Mouse (Mus musculus) testis, adult 2 months (tissue): Measurements from ENCODE around the gene Grik2. TPM values are rescaled to one million over a fixed set of nuclear protein-coding genes. Genes with fewer than 3 reads are reported as not detected.

ENCODE experiments used
- H3K27ac ChIP-seq: fragments of 200-500 bp; 2 replicates; pipeline ENCODE4 v1.5.1; 2012; ENCODE audit warnings: low read depth, low read length; ENCODE audit not compliant: control insufficient read depth, insufficient read depth
- H3K27me3 ChIP-seq: fragments of 200-500 bp; 2 replicates; pipeline ENCODE4 v1.6.1; 2012; ENCODE audit warnings: mild to moderate bottlenecking, low read length, moderate library complexity; ENCODE audit not compliant: control insufficient read depth, insufficient read depth
- H3K36me3 ChIP-seq: fragments of 200-500 bp; 2 replicates; pipeline ENCODE4 v1.6.1; 2012; ENCODE audit warnings: mild to moderate bottlenecking, low read length; ENCODE audit not compliant: control insufficient read depth, insufficient read depth
- H3K4me1 ChIP-seq: fragments of 200-500 bp; 2 replicates; pipeline ENCODE4 v1.6.1; 2012; ENCODE audit warnings: low read length; ENCODE audit not compliant: control insufficient read depth, insufficient read depth
- H3K4me3 ChIP-seq: fragments of 200-500 bp; 2 replicates; pipeline ENCODE4 v1.5.1; 2012; ENCODE audit warnings: low read depth, mild to moderate bottlenecking, low read length, moderate library complexity, mixed read lengths; ENCODE audit not compliant: control insufficient read depth
- CTCF ChIP-seq: fragments of 200-500 bp; IDR thresholded peaks from 2 replicates; pipeline ENCODE4 v1.5.1; 2012; ENCODE audit warnings: low read depth, mild to moderate bottlenecking, inconsistent platforms, low read length, moderate library complexity; ENCODE audit not compliant: control insufficient read depth, insufficient read depth, insufficient replicate concordance
- POLR2A ChIP-seq: fragments of 200-500 bp; IDR thresholded peaks from 2 replicates; pipeline ENCODE4 v1.6.1; 2012; ENCODE audit warnings: low read depth, mild to moderate bottlenecking, inconsistent platforms, low read length, moderate library complexity; ENCODE audit not compliant: control insufficient read depth
- polyA plus RNA-seq: library from polyadenylated mRNA; depleted of rRNA; stranded (reverse); fragments of >200 nt; gene quantifications from 2 replicates; pipeline ENCODE4 v1.2.3, GENCODE M21; 2012

Grik2 gene
- polyA plus RNA-seq, 1 experiment: 5.9 TPM

DNA sequence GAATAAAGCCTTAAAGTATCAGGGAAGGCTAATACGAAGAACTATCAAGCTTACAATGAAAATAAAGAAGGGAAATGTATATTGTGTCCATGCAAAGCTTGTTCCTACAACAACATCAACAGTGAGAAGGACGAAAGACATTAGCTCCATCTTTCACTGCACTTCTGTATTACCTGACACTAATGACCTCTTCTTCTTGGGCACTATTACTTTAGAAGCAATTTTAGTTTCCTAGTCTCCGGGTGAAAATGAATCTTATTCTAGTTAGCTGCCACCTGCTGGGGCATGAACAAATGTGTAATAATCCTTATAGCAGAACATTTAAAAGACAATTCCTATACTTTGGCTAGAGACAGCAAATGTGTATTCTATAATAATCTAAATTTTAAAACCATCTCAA lies 1.9 kb downstream of the Grik2 start:
- Histone ChIP-seq H3K36me3 (no peaks in the 10 kb centered on the region), H3K4me1 (peaks cover 9% of the 10 kb centered on the region), H3K4me3 (no peak overlapping the region), H3K27me3 (no peaks in the 10 kb centered on the region), H3K27ac (no peak overlapping the region)
- TF ChIP-seq CTCF (no peak), POLR2A (no peak)

DNA sequence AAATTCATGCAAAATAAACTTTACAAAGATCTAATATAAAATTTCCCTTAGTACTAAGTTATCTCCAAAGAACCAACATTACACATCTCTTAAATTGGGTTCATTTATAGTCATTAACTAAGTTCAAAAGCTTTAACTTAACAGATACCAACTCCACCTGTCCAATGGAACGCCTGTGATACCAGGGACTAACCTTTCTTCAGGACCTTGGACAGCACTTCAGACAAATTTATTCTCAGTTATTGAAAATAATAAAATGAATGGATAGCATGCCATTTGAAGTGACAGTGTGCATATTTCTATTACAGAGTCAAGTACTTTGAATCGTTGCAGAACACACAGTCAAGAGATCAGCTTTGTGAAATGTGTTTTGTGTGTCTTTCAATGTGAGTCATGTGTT lies 3.1 kb downstream of the Grik2 start:
- Histone ChIP-seq H3K27ac (no peak overlapping the region), H3K4me3 (no peak overlapping the region), H3K36me3 (no peaks in the 10 kb centered on the region), H3K4me1 (peaks cover 9% of the 10 kb centered on the region), H3K27me3 (no peaks in the 10 kb centered on the region)
- TF ChIP-seq POLR2A (no peak), CTCF (no peak)

DNA sequence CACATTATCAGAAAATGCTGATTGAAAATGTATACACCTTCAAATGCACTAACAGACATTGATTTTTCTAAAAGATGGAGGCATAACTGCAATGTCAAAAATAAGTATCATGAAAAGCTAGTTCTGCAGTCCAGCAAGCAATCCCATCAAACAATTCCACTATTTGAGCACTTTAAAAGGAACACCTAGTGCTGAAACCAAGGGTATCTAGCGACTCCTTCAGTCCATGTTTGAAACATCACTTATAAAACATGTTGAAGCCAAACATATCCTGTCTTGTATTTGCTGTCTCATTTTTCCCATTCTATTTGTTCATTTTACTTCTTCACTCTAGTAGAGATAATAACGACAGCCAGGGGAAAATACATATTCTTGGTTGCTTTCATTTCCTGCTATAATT lies 3.7 kb downstream of the Grik2 start:
- Histone ChIP-seq H3K27ac (no peak overlapping the region), H3K4me1 (peaks cover 9% of the 10 kb centered on the region), H3K4me3 (no peak overlapping the region), H3K27me3 (no peaks in the 10 kb centered on the region), H3K36me3 (no peaks in the 10 kb centered on the region)
- TF ChIP-seq CTCF: no peak
- no peak for TF ChIP-seq POLR2A

- Histone ChIP-seq H3K4me1 (peaks cover 9% of the 10 kb centered on the region), H3K27ac (no peak overlapping the region), H3K4me3 (peak overlapping the region; percentile 64), H3K36me3 (no peaks in the 10 kb centered on the region), H3K27me3 (no peaks in the 10 kb centered on the region)
- no peak for TF ChIP-seq CTCF
- no peak for TF ChIP-seq POLR2A
Measured at GRCm38 (mm10) chr10:49782741-49783691, 5.5 kb downstream of the Grik2 start.

DNA sequence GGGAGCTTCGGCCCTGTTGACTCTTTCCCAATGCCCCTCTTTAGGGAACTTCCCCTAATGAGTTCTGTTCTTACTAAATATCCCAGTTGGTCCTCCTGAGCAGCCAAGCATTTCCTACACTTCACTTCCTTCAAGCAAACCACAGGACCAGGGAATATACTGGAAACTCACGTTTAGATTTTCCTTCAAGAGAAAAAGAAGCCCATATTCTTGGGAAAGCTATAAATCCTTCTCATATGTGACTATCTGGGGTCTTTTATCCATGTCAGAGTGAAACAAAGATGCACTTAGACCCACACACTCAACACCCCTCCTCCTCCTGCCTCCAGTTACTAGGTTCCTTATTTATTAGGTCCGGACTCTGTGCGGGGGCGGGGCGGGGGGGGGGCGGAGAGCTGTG lies 6.5 kb downstream of the Grik2 start:
- no peak overlapping the region for H3K4me3 ChIP-seq
- H3K27ac ChIP-seq: no peak overlapping the region

GRCm38 (mm10) chr10:49780430-49780829 lies 8.1 kb downstream of the Grik2 start:
- H3K4me3 ChIP-seq: no peak overlapping the region
- no peak for TF ChIP-seq CTCF
- no peak for TF ChIP-seq POLR2A
- H3K4me1 ChIP-seq: peaks cover 9% of the 10 kb centered on the region

More for the DNA sequence above, 6.5 kb downstream of the Grik2 start:
- TF ChIP-seq POLR2A (no peak), CTCF (no peak)
- Histone ChIP-seq H3K36me3 (no peaks in the 10 kb centered on the region), H3K27me3 (no peaks in the 10 kb centered on the region), H3K4me1 (peaks cover 9% of the 10 kb centered on the region)

GRCm38 (mm10) chr10:49768897-49769296 lies 19.7 kb downstream of the Grik2 start:
- Histone ChIP-seq H3K27me3 (no peaks in the 10 kb centered on the region), H3K27ac (no peak overlapping the region), H3K36me3 (no peaks in the 10 kb centered on the region), H3K4me3 (no peak overlapping the region), H3K4me1 (no peaks in the 10 kb centered on the region)
- TF ChIP-seq CTCF: no peak
- TF ChIP-seq POLR2A: no peak

More at GRCm38 (mm10) chr10:49780430-49780829, 8.1 kb downstream of the Grik2 start:
- Histone ChIP-seq H3K36me3 (no peaks in the 10 kb centered on the region), H3K27ac (no peak overlapping the region), H3K27me3 (no peaks in the 10 kb centered on the region)
